Mouse (Mus musculus) thymus, postnatal 0 days (tissue): Measurements from ENCODE around the gene Rtkn. TPM values are rescaled to one million over a fixed set of nuclear protein-coding genes. Genes with fewer than 3 reads are reported as not detected.

Source experiments
- DNase-seq: peaks from one replicate; pipeline ENCODE4 v3.0.0-alpha.2; 2015; ENCODE audit warnings: low spot score
- microRNA counts: library from miRNA; unstranded; fragments of <30 nt; microRNA quantifications from one replicate; lab custom pipeline; 2015
- microRNA-seq: library from miRNA; unstranded; fragments of <30 nt; microRNA quantifications from one replicate; pipeline ENCODE4, GENCODE M21; 2016; ENCODE audit warnings: borderline number of aligned reads
- polyA plus RNA-seq: library from polyadenylated mRNA; unstranded; fragments of >200 nt; fragmentation: Nextera tagmentation; extraction: Ambion mirVana; gene quantifications from 2 replicates; pipeline ENCODE4 v1.2.1, GENCODE M21; 2015

Gene Rtkn
- polyA plus RNA-seq, 1 experiment from 2014 or later: 30.9 TPM

GRCm38 (mm10) chr6:83171063-83171462, 35.8 kb downstream of the Rtkn start:
- no peak for DNase-seq

- no peak for DNase-seq
Measured at GRCm38 (mm10) chr6:83172240-83172920, 37.1 kb downstream of the Rtkn start.

- no peak for DNase-seq
Measured at GRCm38 (mm10) chr6:83175996-83176395, 40.7 kb downstream of the Rtkn start.

- no peak for DNase-seq
Measured at GRCm38 (mm10) chr6:83179390-83180117, 44.3 kb downstream of the Rtkn start.

- no peak for DNase-seq
Measured at GRCm38 (mm10) chr6:83180605-83181004, 45.3 kb downstream of the Rtkn start.

- DNase-seq: no peak
Measured at GRCm38 (mm10) chr6:83184858-83185435, 49.7 kb downstream of the Rtkn start.

- peak; percentile 41 for DNase-seq
Measured at GRCm38 (mm10) chr6:83185895-83186861, 50.9 kb downstream of the Rtkn start.

GRCm38 (mm10) chr6:83186946-83187345, 51.7 kb downstream of the Rtkn start:
- DNase-seq: no peak

GRCm38 (mm10) chr6:83193571-83193970, 58.3 kb downstream of the Rtkn start:
- peak; percentile 69 for DNase-seq

GRCm38 (mm10) chr6:83197345-83198004, 62.2 kb downstream of the Rtkn start:
- DNase-seq: no peak

MicroRNAs within 50 kb of the gene (microRNA counts, 519-probe panel; counts per million panel counts)
- 473 counts per million, percentile 71 among the panel's probes with 10 or more counts for microRNA mmu-miR-3470a+mmu-miR-3470b (lab: Ali Mortazavi, UCI)

Small RNA genes lying within 50 kb of the gene (microRNA-seq; reads per million reads assigned to microRNA genes)
- not detected for gene Mir3470a

Other genes starting within 250 kb of the Rtkn start
- 1.3 and 1.4 TPM in 2 replicates for gene Sema4f, start 195.7 kb upstream of the Rtkn start, polyA plus RNA-seq
- gene M1ap, start 188.6 kb upstream of the Rtkn start, polyA plus RNA-seq: 0.81 and 1.5 TPM in 2 replicates
- gene Dok1, start 102.0 kb upstream of the Rtkn start, polyA plus RNA-seq: 26.2 and 26.5 TPM in 2 replicates
- 1.4 and 1.5 TPM in 2 replicates for gene Loxl3, start 101.3 kb upstream of the Rtkn start, polyA plus RNA-seq
- gene Aup1, start 80.9 kb upstream of the Rtkn start, polyA plus RNA-seq: 197 and 202 TPM in 2 replicates
- gene Htra2, start 80.2 kb upstream of the Rtkn start, polyA plus RNA-seq: 54.4 and 55.1 TPM in 2 replicates
- gene Dqx1, start 77.6 kb upstream of the Rtkn start, polyA plus RNA-seq: 0.96 and 1.4 TPM in 2 replicates
- 0.23 TPM in 1 of 2 replicates, not detected in the other for gene Tlx2, start 65.2 kb upstream of the Rtkn start, polyA plus RNA-seq
- gene Pcgf1, start 57.6 kb upstream of the Rtkn start, polyA plus RNA-seq: 27.8 and 30.3 TPM in 2 replicates
- 0.51 and 0.95 TPM in 2 replicates for gene Lbx2, start 49.1 kb upstream of the Rtkn start, polyA plus RNA-seq
- gene Ccdc142, start 33.9 kb upstream of the Rtkn start, polyA plus RNA-seq: 2.4 and 2.8 TPM in 2 replicates
- gene Gm42688, start 33.8 kb upstream of the Rtkn start, polyA plus RNA-seq: 2.4 and 2.7 TPM in 2 replicates
- 101 and 107 TPM in 2 replicates for gene Mrpl53, start 26.4 kb upstream of the Rtkn start, polyA plus RNA-seq
- gene Mogs, start 20.0 kb upstream of the Rtkn start, polyA plus RNA-seq: 39.9 and 42.0 TPM in 2 replicates
- 69.7 and 71.1 TPM in 2 replicates for gene Wbp1, start 13.9 kb upstream of the Rtkn start, polyA plus RNA-seq
- gene Ino80b, start 10.0 kb upstream of the Rtkn start, polyA plus RNA-seq: 17.7 and 17.9 TPM in 2 replicates
- gene Wdr54, start 20.9 kb downstream of the Rtkn start, polyA plus RNA-seq: 0.67 and 0.95 TPM in 2 replicates
- gene 1700003E16Rik, start 20.9 kb downstream of the Rtkn start, polyA plus RNA-seq: 0.21 and 0.44 TPM in 2 replicates
- 62.8 and 64.5 TPM in 2 replicates for gene Dctn1, start 30.5 kb downstream of the Rtkn start, polyA plus RNA-seq
- 0.07 and 0.17 TPM in 2 replicates for gene Slc4a5, start 84.4 kb downstream of the Rtkn start, polyA plus RNA-seq
- 40.7 and 48.6 TPM in 2 replicates for gene Mthfd2, start 190.4 kb downstream of the Rtkn start, polyA plus RNA-seq
- 71.5 and 73.4 TPM in 2 replicates for gene Mob1a, start 190.6 kb downstream of the Rtkn start, polyA plus RNA-seq
- 216 and 226 TPM in 2 replicates for gene Bola3, start 213.7 kb downstream of the Rtkn start, polyA plus RNA-seq